Mouse (Mus musculus) MEL-GATA-1-ER (cell line): Measurements from ENCODE around the gene Olfr1045.
"Not testable (repeated sequence)": the region's sequence is repeated elsewhere in the genome, so short reads cannot be mapped to it uniquely, and the experiment has no call there.

Experiments
- DNase-seq: peaks from one replicate; pipeline ENCODE4 v3.0.0-alpha.2; 2012; ENCODE audit warnings: low read depth; ENCODE audit errors: extremely low read depth

Gene Olfr1045

DNA sequence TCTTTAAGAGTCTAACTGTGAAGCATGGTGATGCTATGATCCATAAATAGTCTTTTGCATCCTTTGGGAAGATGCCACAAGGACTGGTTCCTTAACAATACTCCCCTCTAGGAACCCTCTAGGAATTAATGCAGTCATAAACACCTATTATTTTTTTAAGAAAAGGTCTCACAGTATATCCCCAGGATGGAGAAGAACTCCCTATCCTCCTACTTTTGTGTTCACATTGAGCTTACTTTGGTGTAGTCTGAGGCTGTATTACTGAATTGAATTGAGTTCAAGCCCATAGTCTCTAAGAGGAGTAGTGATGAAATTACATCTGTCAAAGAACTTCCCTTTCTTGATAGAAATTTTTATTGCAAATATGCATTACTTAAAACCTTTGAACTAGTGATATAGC is at the start of gene Olfr1045:
TSS of gene Olfr1045 (minus strand) at position 101 of the 400 bp plus-strand sequence.
- no peak for DNase-seq

DNA sequence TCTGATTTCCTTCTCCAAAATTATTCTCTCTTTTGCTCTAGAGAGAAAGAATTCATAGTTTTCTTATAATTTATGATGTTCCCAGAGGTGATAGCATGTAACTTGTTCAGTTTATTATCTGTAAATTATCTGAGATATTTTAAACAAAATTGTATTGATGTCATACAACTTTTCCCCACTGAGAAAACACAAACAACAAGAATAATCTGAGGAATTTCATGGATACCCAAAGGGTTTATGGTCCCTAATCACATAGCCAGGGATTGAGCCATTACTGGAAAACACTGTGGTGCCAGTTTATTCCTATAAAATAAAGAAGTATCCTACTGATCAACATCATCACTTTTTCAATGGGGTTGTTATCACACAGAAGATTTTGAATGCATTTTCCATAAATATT is 37.4 kb upstream of the Olfr1045 start, which contains the start of gene Olfr1048:
TSS of gene Olfr1048 (minus strand) at position 101 of the 400 bp plus-strand sequence.
- DNase-seq, result no peak

DNA sequence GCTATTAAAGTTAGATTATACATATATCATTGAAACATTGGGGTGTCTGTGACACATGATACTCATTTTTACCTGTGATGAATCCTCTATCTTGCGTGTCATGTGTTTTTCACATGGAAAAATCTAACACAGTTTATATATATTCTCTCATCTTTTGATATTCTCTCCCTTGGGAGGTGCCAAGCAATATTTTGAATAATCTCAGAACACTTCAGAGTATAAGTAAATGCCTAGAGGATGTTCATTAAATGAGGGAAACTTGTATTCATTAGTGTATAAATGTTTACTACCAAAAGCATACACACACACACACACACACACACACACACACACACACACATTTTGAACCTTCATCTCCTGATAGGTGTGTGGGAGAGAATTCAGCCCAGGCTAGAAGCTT is 28.5 kb upstream of the Olfr1045 start, which contains the start of gene Olfr1047:
TSS of gene Olfr1047 (minus strand) at position 101 of the 400 bp plus-strand sequence.
- DNase-seq, result no peak

DNA sequence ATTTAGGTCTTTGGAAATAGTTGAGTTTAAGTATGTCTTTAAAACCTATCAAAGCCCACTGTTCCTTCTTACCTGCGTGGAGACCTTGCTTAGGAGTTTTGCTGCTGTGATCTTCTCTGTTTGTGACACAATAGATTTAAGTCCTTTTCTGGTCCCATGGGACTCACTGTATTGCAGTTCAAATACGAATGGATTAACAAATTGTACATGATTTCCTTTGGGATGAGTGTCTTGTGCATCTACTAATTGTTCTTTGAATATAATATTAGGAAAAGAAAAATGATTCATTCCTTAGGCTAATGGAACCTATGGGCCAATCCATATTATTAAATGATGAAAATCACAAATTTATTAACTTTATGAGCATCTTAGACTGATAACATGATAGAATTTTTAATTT is 16.4 kb upstream of the Olfr1045 start, which contains the start of gene Olfr1046:
TSS of gene Olfr1046 (minus strand) at position 101 of the 400 bp plus-strand sequence.
- no peak for DNase-seq

DNA sequence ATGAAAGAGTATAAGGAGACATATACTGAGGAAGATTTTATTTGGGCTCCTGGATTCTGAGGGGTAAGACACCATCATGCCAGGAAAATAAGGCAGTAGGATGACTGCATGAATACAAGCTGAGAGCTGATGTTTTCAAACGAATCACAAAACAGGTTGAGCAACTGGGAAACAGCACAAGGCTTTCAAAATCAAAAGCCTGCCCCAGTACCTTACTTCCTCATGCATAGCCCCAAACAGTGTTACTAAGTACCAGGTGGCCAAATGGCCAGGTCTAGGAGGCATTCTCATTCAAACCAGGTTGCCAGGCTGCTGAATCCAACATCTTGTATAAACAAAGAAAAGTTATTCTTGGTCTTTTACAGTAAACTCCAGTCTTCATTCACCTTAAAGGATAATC is 6.9 kb downstream of the Olfr1045 start:
- DNase-seq, result no peak

DNA sequence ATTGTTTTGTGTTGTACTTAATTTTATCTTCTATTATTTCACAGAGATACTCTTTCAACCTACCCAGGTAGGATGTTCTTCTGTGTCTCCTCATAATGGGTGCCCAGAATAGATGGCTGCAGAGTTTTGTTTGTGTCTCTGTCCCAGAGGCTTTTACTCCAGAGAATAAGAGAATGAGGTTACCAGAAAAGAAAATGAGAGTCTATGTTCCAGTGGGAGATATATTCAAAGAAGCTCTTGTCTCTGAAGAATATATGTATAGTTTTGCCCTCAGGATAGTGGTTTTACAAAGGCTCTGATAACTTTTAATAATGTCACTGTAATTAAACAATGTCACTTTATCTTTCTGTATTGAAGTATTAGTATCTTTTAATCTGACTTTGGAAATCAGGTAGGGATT is 17.2 kb downstream of the Olfr1045 start, which contains the start of gene Olfr52:
TSS of gene Olfr52 (minus strand) at position 101 of the 400 bp plus-strand sequence.
- DNase-seq, result no peak

DNA sequence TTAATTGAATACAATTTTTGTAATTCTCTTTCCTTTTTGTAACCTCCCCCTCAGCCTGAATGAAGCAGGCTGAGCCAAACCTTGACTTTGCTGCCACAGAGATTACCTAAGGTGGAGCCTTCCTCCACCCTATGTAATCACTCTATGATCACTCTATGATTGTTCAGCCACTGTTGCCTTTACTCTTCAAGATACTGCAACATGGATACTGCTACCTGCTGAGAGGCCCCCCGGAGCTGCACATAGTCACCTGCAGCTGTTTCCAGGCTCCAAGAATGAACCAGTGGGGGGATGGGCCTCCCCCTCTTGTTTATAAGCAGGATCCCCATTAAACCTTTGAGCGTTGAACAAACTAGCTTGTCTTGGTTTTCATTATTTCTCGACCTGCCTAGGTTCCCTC is 22.9 kb downstream of the Olfr1045 start:
- no peak for DNase-seq

DNA sequence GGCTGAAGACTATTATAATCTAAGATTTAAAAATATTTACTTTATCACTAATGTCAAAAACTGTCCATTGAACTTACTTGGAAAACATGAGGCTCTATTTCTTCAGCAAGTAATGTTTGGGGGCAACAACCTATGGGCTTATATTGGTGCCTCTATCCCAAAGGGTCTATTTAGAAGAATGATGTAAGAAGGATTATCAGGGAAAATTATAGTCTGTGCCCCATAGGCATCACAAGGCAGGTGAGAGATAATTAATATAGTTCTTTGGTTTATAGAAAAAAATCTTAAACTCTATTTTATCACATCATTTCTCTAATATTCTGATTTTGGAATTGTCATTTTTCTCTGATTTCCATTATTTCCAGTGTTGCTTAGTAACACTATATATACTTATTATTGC is 25.1 kb downstream of the Olfr1045 start, which contains the start of gene Olfr1044:
TSS of gene Olfr1044 (minus strand) at position 101 of the 400 bp plus-strand sequence.
- DNase-seq, result no peak

DNA sequence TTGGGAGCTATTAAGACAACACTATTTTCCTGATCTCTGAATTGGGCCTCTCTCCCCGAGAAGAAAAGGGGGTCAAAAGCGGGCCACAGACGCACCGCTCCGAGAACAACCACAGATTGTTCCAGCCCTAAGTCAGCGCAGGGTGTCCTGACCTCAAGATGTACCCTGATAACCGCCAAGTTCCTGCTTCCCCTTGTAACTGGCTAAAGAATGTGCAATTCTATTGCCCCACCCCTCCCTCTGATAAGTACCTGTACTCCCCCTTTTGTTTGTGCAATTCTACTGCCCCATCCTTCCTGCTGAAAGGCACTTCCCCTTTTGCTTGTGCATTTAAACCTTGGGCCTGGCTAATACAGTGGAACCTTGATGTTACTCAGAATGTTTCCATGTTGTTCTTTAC is 27.4 kb downstream of the Olfr1045 start:
- DNase-seq, result not testable (repeated sequence)

DNA sequence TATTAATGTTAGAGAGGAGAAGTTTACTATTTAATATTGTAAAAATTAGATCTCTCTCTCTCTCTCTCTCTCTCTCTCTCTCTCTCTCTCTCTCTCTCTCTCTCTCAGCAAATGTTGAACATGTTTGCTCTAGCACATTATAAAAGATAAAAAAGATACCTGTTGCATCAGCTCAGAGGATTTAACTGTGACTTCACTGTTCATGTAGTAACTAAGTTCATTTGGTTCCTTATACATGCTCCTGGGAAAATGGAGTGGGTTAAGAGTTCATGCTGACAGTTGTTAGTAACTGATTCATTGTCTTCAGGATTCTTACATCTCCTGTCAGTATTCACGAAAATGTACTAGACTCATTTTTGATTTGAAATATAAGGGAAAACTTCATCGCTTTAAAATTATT is 35.4 kb downstream of the Olfr1045 start, which contains the start of gene Olfr1043:
TSS of gene Olfr1043 (minus strand) at position 101 of the 400 bp plus-strand sequence.
- no peak for DNase-seq

DNA sequence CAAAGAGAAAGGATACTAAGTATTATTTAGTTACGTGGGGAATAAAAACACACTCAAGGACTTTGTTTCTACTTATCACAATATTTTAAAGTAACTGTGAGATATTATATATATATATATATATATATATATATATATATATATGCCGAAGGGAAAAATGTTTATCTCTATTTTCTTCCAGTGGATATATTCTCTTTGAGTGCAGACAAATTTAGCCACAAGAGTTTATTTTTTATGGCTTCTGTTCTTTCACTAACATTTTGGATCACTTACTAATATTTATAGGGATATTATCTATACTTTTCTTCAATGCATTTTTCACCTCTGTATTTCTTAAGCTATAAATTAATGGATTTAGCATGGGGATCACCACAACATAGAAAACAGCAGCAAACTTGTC is 41.1 kb downstream of the Olfr1045 start, which contains the start of gene Olfr1042:
TSS of gene Olfr1042 (minus strand) at position 101 of the 400 bp plus-strand sequence.
- DNase-seq, result no peak

DNA sequence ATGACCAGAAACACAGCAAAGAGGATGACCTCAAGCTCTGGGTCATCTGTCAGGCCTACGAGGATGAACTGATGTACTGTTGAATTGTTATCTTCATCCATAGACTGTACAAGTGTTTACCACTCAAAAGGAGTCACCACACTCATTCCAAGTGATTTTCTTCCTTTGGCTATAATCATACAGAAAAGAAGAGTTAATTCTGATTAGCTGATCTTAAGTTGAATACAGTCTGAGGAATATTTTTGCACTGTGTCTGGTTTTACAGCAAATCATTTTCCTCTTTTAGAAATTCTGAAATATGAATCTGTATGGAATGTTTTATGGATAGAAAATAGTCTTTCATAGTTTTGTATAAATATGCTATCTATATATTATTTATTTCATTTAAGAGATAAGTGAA is 56.2 kb downstream of the Olfr1045 start, which contains the start of gene Olfr1040:
TSS of gene Olfr1040 (minus strand) at position 101 of the 400 bp plus-strand sequence.
- DNase-seq, result no peak
